Mouse (Mus musculus) CH12.LX (cell line): ENCODE results near the gene Ncan. TPM values are rescaled to one million over a fixed set of nuclear protein-coding genes. Genes with fewer than 3 reads are reported as not detected.

ENCODE experiments used
- DNase-seq: peaks from one replicate; pipeline ENCODE4 v3.0.0-alpha.2; 2013; ENCODE audit errors: extremely low read depth
- H3K27ac ChIP-seq: 2 replicates; pipeline ENCODE4 v1.5.1; 2012; ENCODE audit warnings: low read depth, mild to moderate bottlenecking, control low read depth, moderate library complexity; ENCODE audit not compliant: insufficient read depth
- H3K27me3 ChIP-seq: replicated peaks from 2 replicates; pipeline ENCODE3; 2012; ENCODE audit warnings: inconsistent platforms
- H3K36me3 ChIP-seq, 2 experiments: replicated peaks in 1 of 2; 2 replicates each; pipeline versions ENCODE3 to v1.6.1; 2012; ENCODE audit warnings: inconsistent platforms in 1 of 2, low read length in 1 of 2, mild to moderate bottlenecking in 1 of 2, mixed read lengths in 1 of 2, moderate library complexity in 1 of 2; ENCODE audit not compliant: control insufficient read depth in 1 of 2, insufficient read depth in 1 of 2
- H3K4me1 ChIP-seq, 2 experiments: 2 replicates each; pipeline ENCODE4 v1.6.1; 2012; ENCODE audit warnings: inconsistent platforms in 1 of 2, moderate library complexity in 1 of 2; ENCODE audit not compliant: insufficient read depth in 2 of 2, control insufficient read depth in 1 of 2
- H3K4me2 ChIP-seq: 2 replicates; pipeline ENCODE4 v1.6.1; 2012; ENCODE audit warnings: low read depth, mild to moderate bottlenecking, control low read depth; ENCODE audit not compliant: poor library complexity, insufficient read depth, severe bottlenecking
- H3K4me3 ChIP-seq, 3 experiments: fragments of 150-350 bp in 1 of 3; sonication (generic) in 1 of 3; replicated peaks in 1 of 3; 2 replicates each; pipeline versions ENCODE3 to v1.5.1; 2011 to 2012; ENCODE audit warnings: low read depth in 2 of 3, low read length in 2 of 3, mild to moderate bottlenecking in 2 of 3, moderate library complexity in 2 of 3, control low read depth in 1 of 3, improper control_type of control experiment in 1 of 3, inconsistent platforms in 1 of 3, mixed read lengths in 1 of 3; ENCODE audit not compliant: poor library complexity in 1 of 3
- H3K79me2 ChIP-seq: replicated peaks from 2 replicates; pipeline ENCODE4 v1.6.1; 2012; ENCODE audit warnings: mild to moderate bottlenecking, moderate library complexity; ENCODE audit not compliant: control insufficient read depth, poor library complexity, insufficient read depth, severe bottlenecking; ENCODE audit errors: extremely low read depth
- H3K9ac ChIP-seq: 2 replicates; pipeline ENCODE4 v1.6.1; 2012; ENCODE audit warnings: low read depth, mild to moderate bottlenecking, control low read depth, moderate library complexity; ENCODE audit not compliant: insufficient read depth
- H3K9me3 ChIP-seq: replicated peaks from 2 replicates; pipeline ENCODE3; 2012; ENCODE audit warnings: low read length, inconsistent platforms, mixed read lengths
- BHLHE40 ChIP-seq: IDR thresholded peaks from 2 replicates; pipeline ENCODE4 v1.6.1; 2011; ENCODE audit warnings: mild to moderate bottlenecking, low read depth, low read length, improper control_type of control experiment
- CHD1 ChIP-seq: IDR thresholded peaks from 2 replicates; pipeline ENCODE4 v1.6.1; 2012; ENCODE audit warnings: low read depth, low read length, improper control_type of control experiment, inconsistent platforms
- CHD2 ChIP-seq: IDR thresholded peaks from 2 replicates; pipeline ENCODE4 v1.6.1; 2011; ENCODE audit warnings: low read length, improper control_type of control experiment
- ELF1 ChIP-seq: IDR thresholded peaks from 2 replicates; pipeline ENCODE4 v1.6.1; 2014; ENCODE audit warnings: low read depth, mild to moderate bottlenecking, inconsistent platforms, low read length, improper control_type of control experiment
- EP300 ChIP-seq: IDR thresholded peaks from 2 replicates; pipeline ENCODE4 v1.6.1; 2011; ENCODE audit warnings: low read length, improper control_type of control experiment
- ETS1 ChIP-seq: conservative IDR thresholded peaks from 2 replicates; pipeline ENCODE4 v1.6.1; 2012; ENCODE audit warnings: low read depth, mild to moderate bottlenecking, inconsistent platforms, low read length, improper control_type of control experiment, moderate library complexity
- GABPA ChIP-seq: IDR thresholded peaks from 2 replicates; pipeline ENCODE4 v1.6.1; 2012; ENCODE audit warnings: low read depth, low read length, improper control_type of control experiment, inconsistent platforms; ENCODE audit not compliant: insufficient replicate concordance
- HCFC1 ChIP-seq: IDR thresholded peaks from 2 replicates; pipeline ENCODE4 v1.6.1; 2012; ENCODE audit warnings: low read depth, mild to moderate bottlenecking, inconsistent platforms, low read length, improper control_type of control experiment
- JUND ChIP-seq: conservative IDR thresholded peaks from 2 replicates; pipeline ENCODE4 v1.6.1; 2011; ENCODE audit warnings: low read depth, low read length, improper control_type of control experiment
- KAT2A ChIP-seq: IDR thresholded peaks from 2 replicates; pipeline ENCODE4 v1.6.1; 2012; ENCODE audit warnings: low read length, improper control_type of control experiment, inconsistent platforms; ENCODE audit not compliant: insufficient replicate concordance
- MAX ChIP-seq: IDR thresholded peaks from 2 replicates; pipeline ENCODE4 v1.6.1; 2011; ENCODE audit warnings: low read length, improper control_type of control experiment
- MAZ ChIP-seq: IDR thresholded peaks from 2 replicates; pipeline ENCODE4 v1.6.1; 2012; ENCODE audit warnings: low read depth, mild to moderate bottlenecking, inconsistent platforms, low read length, improper control_type of control experiment, moderate library complexity
- MXI1 ChIP-seq: IDR thresholded peaks from 2 replicates; pipeline ENCODE4 v1.6.1; 2011; ENCODE audit warnings: mild to moderate bottlenecking, low read depth, low read length, improper control_type of control experiment
- MYC ChIP-seq: IDR thresholded peaks from 2 replicates; pipeline ENCODE4 v1.6.1; 2011; ENCODE audit warnings: low read depth, mild to moderate bottlenecking, improper control_type of control experiment, low read length
- NELFE ChIP-seq: IDR thresholded peaks from 2 replicates; pipeline ENCODE4 v1.6.1; 2011; ENCODE audit warnings: low read depth, low read length, improper control_type of control experiment
- POLR2A ChIP-seq: IDR thresholded peaks from 2 replicates; pipeline ENCODE4 v1.6.1; 2011; ENCODE audit warnings: low read depth, mild to moderate bottlenecking, improper control_type of control experiment, low read length
- POLR2AphosphoS2 ChIP-seq: IDR thresholded peaks from 2 replicates; pipeline ENCODE4 v1.6.1; 2011; ENCODE audit warnings: low read depth, low read length, improper control_type of control experiment
- RCOR1 ChIP-seq: conservative IDR thresholded peaks from 2 replicates; pipeline ENCODE4 v1.6.1; 2012; ENCODE audit warnings: low read depth, mild to moderate bottlenecking, inconsistent platforms, low read length, improper control_type of control experiment
- SIN3A ChIP-seq: IDR thresholded peaks from 2 replicates; pipeline ENCODE4 v1.6.1; 2012; ENCODE audit warnings: low read length, improper control_type of control experiment, inconsistent platforms
- ZNF384 ChIP-seq: IDR thresholded peaks from 2 replicates; pipeline ENCODE4 v1.6.1; 2012; ENCODE audit warnings: low read depth, low read length, improper control_type of control experiment, inconsistent platforms
- dilution Hi-C: fragments of 300-500 bp; cut with MboI; formaldehyde crosslinking; loops from 2 replicates; pipeline ENCODE4 v1.14.3; 2020; ENCODE audit warnings: low sequenced_read_pairs; ENCODE audit not compliant: extremely low pct_unique_long_range_greater_than_20kb, extremely low pct_ligation_motif_present
- in situ Hi-C: fragments of 300-500 bp; cut with MboI; formaldehyde crosslinking; loops from 3 replicates; pipeline ENCODE4 v1.14.3; 2019; ENCODE audit warnings: low sequenced_read_pairs, low pct_ligation_motif_present, low pct_unique_long_range_greater_than_20kb, mixed read lengths
- polyA plus RNA-seq: library from polyadenylated mRNA; unstranded; fragments of >175 nt; gene quantifications from 2 replicates; pipeline ENCODE4 v1.2.1, GENCODE M21; 2012; ENCODE audit warnings: low read depth; ENCODE audit not compliant: insufficient read length
- total RNA-seq, 2 experiments: library from RNA; depleted of rRNA; stranded (reverse); fragments of 300-350 nt in 1 of 2; fragments of >200 nt in 1 of 2; gene quantifications; 2 replicates each; pipeline ENCODE4 v1.2.3; 2012 to 2014

Gene Ncan
- total and polyA plus RNA-seq, 3 experiments: 2.1 to 6.0 (median 3.9) TPM

DNA sequence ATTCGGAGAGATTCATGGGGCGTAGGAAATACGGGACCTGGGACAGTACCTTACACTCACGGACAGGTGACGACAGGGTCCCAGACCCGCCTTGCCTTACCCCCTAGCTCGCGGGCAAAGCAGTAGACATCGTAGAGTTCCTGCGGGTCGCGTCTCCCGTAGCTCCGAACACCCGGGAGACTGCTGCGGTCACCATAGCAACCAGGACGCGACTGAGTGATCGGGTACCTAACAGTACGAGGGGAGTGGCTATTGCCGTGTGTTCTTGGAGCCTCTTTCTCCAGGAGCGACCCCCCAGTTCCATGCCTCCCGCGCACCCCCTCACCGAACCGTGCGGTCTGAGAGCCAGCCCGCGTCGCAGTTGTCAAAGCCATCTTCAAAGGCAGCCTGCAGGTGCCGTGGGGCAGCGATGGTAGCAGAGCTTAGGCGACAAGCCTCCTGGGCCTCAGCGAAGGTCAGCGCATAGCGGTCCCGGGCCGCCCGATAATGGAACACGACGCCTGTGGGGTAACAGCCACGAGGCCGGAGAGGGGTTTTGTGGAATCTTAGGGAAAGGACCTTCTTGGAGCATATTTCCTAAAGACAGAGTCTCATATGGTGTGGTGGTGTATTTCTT, 8.2 kb downstream of the Ncan start:
- Histone ChIP-seq H3K4me1 (peaks cover 44 to 92% of the 10 kb centered on the region in 2 experiments), H3K4me3 (no peak overlapping the region), H3K36me3 (peaks cover 0 to 8% of the 10 kb centered on the region in 2 experiments), H3K79me2 (no peaks in the 10 kb centered on the region), H3K4me2 (no peak overlapping the region)
- dilution Hi-C loops (no loop called here), in situ Hi-C loops (no loop called here)
- no peak for DNase-seq
- TF ChIP-seq HCFC1: no peak
- TF ChIP-seq, all 38 proteins: peak for 0
- H3K9ac ChIP-seq: no peak overlapping the region
- H3K9me3 ChIP-seq: peaks cover 10% of the 10 kb centered on the region
- no peak overlapping the region for H3K27ac ChIP-seq
- no peaks in the 10 kb centered on the region for H3K27me3 ChIP-seq

GRCm38 (mm10) chr8:70111192-70111795, 9.4 kb downstream of the Ncan start:
- no peak overlapping the region for H3K27ac ChIP-seq
- H3K36me3 ChIP-seq: peaks cover 0 to 18% of the 10 kb centered on the region in 2 experiments
- H3K4me1 ChIP-seq: peaks cover 35 to 92% of the 10 kb centered on the region in 2 experiments
- peaks cover 10% of the 10 kb centered on the region for H3K9me3 ChIP-seq
- H3K4me2 ChIP-seq: no peak overlapping the region
- H3K9ac ChIP-seq: no peak overlapping the region
- no peak for TF ChIP-seq ETS1
- no peak for TF ChIP-seq MAX
- TF ChIP-seq JUND: no peak
- TF ChIP-seq GABPA: no peak
- no peak for TF ChIP-seq ELF1
- TF ChIP-seq NELFE: no peak
- no peak for TF ChIP-seq BHLHE40
- TF ChIP-seq MXI1: no peak
- no peak for TF ChIP-seq CHD2
- no peak for TF ChIP-seq SIN3A
- no peak for TF ChIP-seq RCOR1
- no peak for TF ChIP-seq CHD1
- TF ChIP-seq EP300: no peak
- TF ChIP-seq POLR2AphosphoS2: no peak
- TF ChIP-seq MYC: no peak
- no peak for TF ChIP-seq HCFC1
- TF ChIP-seq KAT2A: no peak
- TF ChIP-seq ZNF384: no peak
- no peak for TF ChIP-seq MAZ
- TF ChIP-seq POLR2A: no peak
- TF ChIP-seq, all 38 proteins: peak for 0
- Histone ChIP-seq H3K79me2 (no peaks in the 10 kb centered on the region), H3K4me3 (no peak overlapping the region), H3K27me3 (no peaks in the 10 kb centered on the region)
- no peak for DNase-seq
- in situ Hi-C loops (no loop called here), dilution Hi-C loops (no loop called here)
